Mouse (Mus musculus): ENCODE data around the gene Spry2. TPM values are rescaled to one million over a fixed set of nuclear protein-coding genes. Genes with fewer than 3 reads are reported as not detected.
A peak's percentile ranks its signal among the peaks of the same experiment; 100 is the strongest.

Spry2 gene
- polyA plus RNA-seq, 1 experiment from 2014 or later, result 56.2 TPM

DNA sequence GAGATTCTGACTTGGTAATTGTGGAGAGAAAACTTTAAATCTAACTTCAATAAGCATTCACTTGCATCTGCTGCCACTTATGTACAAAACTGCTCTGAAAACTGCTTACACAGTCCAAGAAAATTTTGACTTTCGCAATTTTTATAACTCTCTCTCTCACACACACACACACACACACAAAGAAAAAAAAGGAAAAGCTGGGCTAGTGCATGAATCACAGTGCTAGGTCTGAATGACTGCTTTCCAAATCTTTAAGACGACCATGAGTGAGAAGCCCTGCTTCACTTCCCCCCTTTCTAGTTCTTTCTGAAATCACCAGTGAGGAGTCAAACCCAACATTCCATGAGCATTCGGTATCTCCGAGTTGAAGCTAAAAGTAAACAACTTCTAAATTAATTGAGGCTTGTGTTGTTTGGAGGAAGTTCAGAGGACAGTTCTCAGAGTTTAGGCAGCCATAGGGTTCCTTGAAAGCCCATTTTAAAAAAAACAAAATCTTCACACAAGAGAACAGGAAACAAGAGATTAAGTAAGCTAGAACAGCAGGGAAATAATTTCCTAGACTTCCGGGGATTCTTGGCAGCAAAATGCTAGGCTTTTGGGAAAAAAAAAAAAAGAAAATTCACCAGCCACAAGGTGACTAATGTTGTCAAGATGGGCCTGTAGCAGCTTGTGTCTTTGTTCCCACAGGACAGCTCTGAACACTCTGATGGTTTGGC lies 5.9 kb downstream of the Spry2 start:
- WGBS, result 39% methylated on average over 5 of the region's 5 CpGs
- no peak overlapping the region for H3K9ac ChIP-seq
- H3K27ac ChIP-seq, result peak overlapping the region; percentile 54
- ATAC-seq (replicated peaks; ENCODE audit: low FRiP score), result no peak
- peaks cover 35% of the 10 kb centered on the region for H3K36me3 ChIP-seq
- H3K4me2 ChIP-seq, result no peak overlapping the region
- H3K9me3 ChIP-seq (replicated peaks), result no peaks in the 10 kb centered on the region
- H3K4me1 ChIP-seq, result peaks cover 27% of the 10 kb centered on the region
- H3K27me3 ChIP-seq, result no peaks in the 10 kb centered on the region
- H3K4me3 ChIP-seq (replicated peaks), result no peak overlapping the region

DNA sequence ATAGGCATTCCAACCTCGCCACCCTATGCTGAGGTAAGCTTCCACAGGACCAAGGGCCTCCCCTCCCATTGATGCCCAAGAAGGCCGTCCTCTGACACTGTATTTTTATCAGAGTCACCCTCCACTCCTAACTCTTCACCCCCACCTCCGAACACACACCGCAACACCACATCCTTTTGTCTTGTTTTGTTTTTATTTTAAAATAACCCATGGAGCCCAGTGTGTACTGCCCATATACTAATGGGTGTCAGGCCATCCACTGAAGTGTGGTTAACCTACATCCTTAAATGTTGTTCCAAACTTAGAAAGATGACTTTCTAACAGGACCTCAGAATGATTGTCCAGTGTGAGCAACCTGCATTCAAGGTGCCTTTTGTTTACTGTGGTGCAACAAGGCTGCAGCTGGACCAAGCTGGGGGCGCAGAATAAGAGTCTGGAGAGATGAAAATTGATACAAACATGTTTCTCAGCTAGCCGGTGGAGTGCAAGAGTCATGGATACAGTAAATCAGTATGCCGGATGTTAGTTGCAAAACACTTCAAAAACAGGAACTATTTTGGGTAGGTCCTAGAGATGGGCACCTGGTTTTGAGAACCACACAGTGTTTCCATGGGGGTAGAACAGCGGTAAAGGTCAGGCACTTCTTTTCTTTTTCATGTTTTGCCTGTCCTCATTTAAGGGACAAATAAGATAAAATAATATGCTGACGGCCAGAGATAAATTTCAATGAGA lies 9.8 kb downstream of the Spry2 start:
- Histone ChIP-seq H3K27me3 (no peaks in the 10 kb centered on the region), H3K4me1 (peaks cover 16% of the 10 kb centered on the region), H3K4me2 (no peak overlapping the region), H3K9ac (no peak overlapping the region), H3K9me3 (replicated peaks) (no peaks in the 10 kb centered on the region), H3K4me3 (replicated peaks) (no peak overlapping the region), H3K36me3 (peaks cover 27% of the 10 kb centered on the region; the same call in 1 of the 2 replicates), H3K27ac (no peak overlapping the region)
- ATAC-seq (replicated peaks; ENCODE audit: low FRiP score), result no peak
- 85% methylated on average over 9 of the region's 9 CpGs for WGBS

DNA sequence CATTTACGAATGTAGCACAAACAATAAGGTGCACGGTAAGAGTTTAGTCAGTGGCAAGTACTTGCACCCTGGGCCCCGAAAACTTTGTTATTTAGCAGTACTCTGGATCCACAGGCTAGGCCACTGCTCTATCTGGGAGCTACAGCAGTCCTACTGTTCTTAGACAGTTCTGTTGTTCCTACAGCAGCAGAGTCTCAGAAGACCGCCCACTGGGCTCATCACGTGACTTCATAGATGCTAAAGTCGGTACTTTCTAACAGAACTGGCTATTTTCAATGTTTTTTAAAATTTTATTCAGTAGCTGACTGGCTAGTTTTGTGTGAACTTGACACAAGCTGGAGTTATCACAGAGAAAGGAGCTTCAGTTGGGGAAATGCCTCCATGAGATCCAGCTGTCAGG lies 11.4 kb downstream of the Spry2 start:
- no peak for ATAC-seq (replicated peaks; ENCODE audit: low FRiP score)
- Histone ChIP-seq H3K36me3 (peaks cover 16% of the 10 kb centered on the region; the same call in 1 of the 2 replicates), H3K27ac (no peak overlapping the region), H3K9me3 (replicated peaks) (no peaks in the 10 kb centered on the region), H3K9ac (no peak overlapping the region), H3K4me2 (no peak overlapping the region), H3K27me3 (no peaks in the 10 kb centered on the region), H3K4me1 (0 out of 2 replicates have a peak, but pooled peaks cover 2% of the 10 kb centered on the region), H3K4me3 (replicated peaks) (no peak overlapping the region)
- WGBS, result 87% methylated on average over 6 of the region's 6 CpGs

DNA sequence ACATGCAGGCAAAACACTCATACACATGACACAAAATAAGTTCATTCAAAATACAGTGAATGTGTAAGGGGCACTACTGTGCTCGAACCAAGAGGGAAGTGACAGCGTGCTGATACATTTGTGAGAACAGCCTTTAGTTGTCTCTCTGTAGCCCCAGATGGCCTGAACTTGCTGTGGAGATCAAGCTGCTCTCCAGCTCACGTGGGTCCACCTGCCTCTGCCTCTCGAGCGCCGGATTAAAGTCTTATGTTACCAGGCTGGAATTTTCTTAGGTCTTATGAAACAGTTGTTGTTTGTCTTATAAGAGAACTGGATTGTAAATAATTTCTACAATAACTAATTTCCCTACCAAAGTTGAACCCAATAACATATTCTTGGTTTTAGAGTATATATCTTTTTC lies 13.4 kb downstream of the Spry2 start:
- H3K27me3 ChIP-seq, result no peaks in the 10 kb centered on the region
- WGBS, result 88% methylated on average over 6 of the region's 6 CpGs
- H3K9ac ChIP-seq, result no peak overlapping the region
- H3K4me1 ChIP-seq, result no peaks in the 10 kb centered on the region
- no peak overlapping the region for H3K4me3 ChIP-seq (replicated peaks)
- no peaks in the 10 kb centered on the region for H3K36me3 ChIP-seq
- no peaks in the 10 kb centered on the region for H3K9me3 ChIP-seq (replicated peaks)
- ATAC-seq (replicated peaks; ENCODE audit: low FRiP score), result no peak
- no peak overlapping the region for H3K27ac ChIP-seq
- no peak overlapping the region for H3K4me2 ChIP-seq

DNA sequence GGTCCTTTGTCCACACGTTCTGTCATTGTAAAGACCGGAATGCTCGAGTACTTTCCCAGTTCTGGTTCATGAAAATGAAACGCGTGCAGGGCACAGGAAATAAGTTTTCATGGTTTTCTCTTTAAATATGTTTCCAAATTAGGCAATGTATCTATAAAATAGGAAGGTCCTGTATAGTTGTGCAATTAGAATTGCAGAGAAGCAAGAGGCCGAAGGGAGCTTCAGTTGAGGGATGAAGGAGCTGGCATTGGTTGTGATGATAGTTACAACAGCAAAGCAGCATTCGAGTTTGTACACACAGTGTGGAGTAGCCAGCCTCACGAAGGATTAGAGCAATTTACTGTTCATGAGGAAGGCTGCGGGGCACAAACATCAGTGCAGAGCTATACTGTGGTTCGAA lies 18.3 kb downstream of the Spry2 start:
- no peaks in the 10 kb centered on the region for H3K27me3 ChIP-seq
- no peaks in the 10 kb centered on the region for H3K9me3 ChIP-seq (replicated peaks)
- no peak overlapping the region for H3K9ac ChIP-seq
- no peak overlapping the region for H3K4me3 ChIP-seq (replicated peaks)
- H3K4me2 ChIP-seq, result no peak overlapping the region
- 88% methylated on average over 10 of the region's 10 CpGs for WGBS
- no peaks in the 10 kb centered on the region for H3K4me1 ChIP-seq
- H3K27ac ChIP-seq, result no peak overlapping the region
- no peak for ATAC-seq (replicated peaks; ENCODE audit: low FRiP score)
- H3K36me3 ChIP-seq, result no peaks in the 10 kb centered on the region

DNA sequence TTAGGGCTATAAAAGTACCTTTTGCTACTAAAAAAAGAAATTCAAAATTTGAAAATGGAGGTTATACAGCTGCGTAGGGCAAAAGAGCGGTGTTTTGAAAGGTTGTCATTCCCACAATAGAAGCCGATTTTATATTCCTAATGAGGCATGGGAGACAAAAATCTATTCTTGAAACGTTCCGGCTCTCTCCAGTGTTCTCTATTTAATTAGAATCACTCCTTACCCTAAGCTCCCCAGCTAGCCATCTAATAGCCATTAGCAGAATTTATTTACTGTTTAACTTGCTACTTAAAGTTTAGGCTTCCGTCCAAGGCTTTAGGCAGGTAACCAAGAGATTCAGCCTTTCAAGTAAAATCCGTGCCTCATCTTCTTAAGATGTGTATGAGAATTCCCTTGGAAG lies 20.2 kb downstream of the Spry2 start:
- peaks cover 4% of the 10 kb centered on the region for H3K4me1 ChIP-seq
- WGBS, result 73% methylated on average over 7 of the region's 7 CpGs
- ATAC-seq (replicated peaks; ENCODE audit: low FRiP score), result no peak
- H3K9ac ChIP-seq, result no peak overlapping the region
- H3K4me2 ChIP-seq, result no peak overlapping the region
- no peaks in the 10 kb centered on the region for H3K36me3 ChIP-seq
- no peak overlapping the region for H3K27ac ChIP-seq
- H3K27me3 ChIP-seq, result no peaks in the 10 kb centered on the region
- H3K4me3 ChIP-seq (replicated peaks), result no peak overlapping the region
- H3K9me3 ChIP-seq (replicated peaks), result no peaks in the 10 kb centered on the region

DNA sequence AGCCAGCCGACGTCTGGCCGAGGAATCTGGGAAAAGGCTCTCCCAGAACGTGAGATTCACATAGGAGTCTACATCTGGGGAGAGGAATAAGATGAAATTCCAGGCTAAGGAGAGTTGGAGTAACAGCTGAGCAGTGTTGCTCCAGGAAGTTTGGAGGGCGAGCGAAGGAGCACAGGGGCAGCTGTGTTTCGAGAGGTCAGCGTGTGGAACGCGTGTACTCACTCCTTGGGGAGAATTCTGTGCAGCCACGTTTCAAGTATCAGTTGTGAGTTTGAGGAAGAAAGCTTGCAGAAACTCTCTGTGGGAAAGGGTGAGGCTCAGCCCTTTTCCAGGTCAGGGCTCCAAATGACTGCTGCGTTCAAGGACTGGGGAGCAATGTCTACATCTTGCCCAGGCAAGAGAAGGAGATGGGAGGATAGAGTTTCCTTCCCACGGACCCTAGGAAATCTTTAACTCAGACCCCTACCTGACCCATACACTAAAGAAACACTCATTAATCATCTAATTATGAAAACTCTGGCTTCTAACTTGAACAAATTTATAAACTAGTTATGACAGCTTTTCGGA lies 26.2 kb downstream of the Spry2 start:
- no peaks in the 10 kb centered on the region for H3K27me3 ChIP-seq
- peaks cover 14% of the 10 kb centered on the region for H3K4me1 ChIP-seq
- H3K36me3 ChIP-seq, result no peaks in the 10 kb centered on the region
- peak overlapping the region; percentile 46 for H3K4me2 ChIP-seq
- H3K9ac ChIP-seq, result no peak overlapping the region
- ATAC-seq (replicated peaks; ENCODE audit: low FRiP score), result peak; percentile 83
- H3K27ac ChIP-seq, result peak overlapping the region; percentile 92
- H3K9me3 ChIP-seq (replicated peaks), result no peaks in the 10 kb centered on the region
- 22% methylated on average over 14 of the region's 14 CpGs for WGBS
- H3K4me3 ChIP-seq (replicated peaks), result 0 out of 2 replicates have a peak overlapping the region, but pooled peaks have one; percentile 1

DNA sequence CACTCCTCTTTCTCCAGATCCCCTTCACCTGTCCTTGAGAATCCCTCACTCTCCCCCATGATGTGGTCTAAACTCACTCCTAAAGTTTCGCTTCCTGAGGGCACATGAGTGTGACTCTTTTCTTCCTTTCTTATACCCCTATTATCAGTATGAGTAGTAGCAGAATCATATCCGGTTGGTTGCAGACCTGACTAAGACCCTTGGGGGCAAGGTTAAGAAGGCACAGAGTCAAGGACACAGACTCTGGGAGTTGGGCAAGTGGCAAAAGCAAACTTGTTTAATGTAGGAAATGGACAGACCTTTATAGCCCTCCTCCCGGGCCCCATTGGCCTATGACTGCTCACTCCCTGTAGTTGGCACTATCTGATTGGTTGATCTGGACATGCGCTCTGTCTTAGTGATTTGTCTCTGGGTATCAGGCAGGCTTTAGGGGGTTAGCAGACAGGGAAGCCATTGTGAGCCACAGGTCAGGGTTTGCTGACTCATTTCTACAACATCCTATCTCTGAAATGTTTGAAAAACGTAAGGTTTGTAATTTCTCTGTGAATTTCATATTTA lies 31.2 kb downstream of the Spry2 start:
- no peak overlapping the region for H3K4me2 ChIP-seq
- 92% methylated on average over 5 of the region's 5 CpGs for WGBS
- H3K9me3 ChIP-seq (replicated peaks), result no peaks in the 10 kb centered on the region
- H3K9ac ChIP-seq, result no peak overlapping the region
- H3K27me3 ChIP-seq, result no peaks in the 10 kb centered on the region
- H3K36me3 ChIP-seq, result no peaks in the 10 kb centered on the region
- H3K27ac ChIP-seq, result no peak overlapping the region
- H3K4me3 ChIP-seq (replicated peaks), result no peak overlapping the region
- ATAC-seq (replicated peaks; ENCODE audit: low FRiP score), result no peak
- H3K4me1 ChIP-seq, result peaks cover 10% of the 10 kb centered on the region

DNA sequence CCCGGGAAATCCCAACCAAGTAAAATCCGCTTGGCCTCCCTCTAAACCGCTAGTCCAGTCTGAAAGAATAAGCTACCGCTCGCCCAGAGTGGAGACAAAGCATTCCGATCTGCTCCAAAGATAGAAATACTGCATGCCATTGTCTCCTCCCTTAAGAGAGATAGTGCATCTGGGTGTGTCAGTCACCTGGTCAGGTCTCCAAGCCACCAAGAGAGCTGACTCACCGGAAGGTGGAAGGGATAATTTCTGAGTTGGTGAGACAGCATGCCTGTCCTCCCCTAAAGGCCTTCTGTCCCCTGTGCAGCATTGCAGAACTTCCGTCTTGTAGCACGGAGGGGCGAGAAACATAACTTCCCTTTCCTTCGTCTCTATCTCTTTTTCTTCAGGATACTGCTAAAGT lies 34.4 kb downstream of the Spry2 start:
- no peak overlapping the region for H3K4me2 ChIP-seq
- ATAC-seq (replicated peaks; ENCODE audit: low FRiP score), result no peak
- H3K9me3 ChIP-seq (replicated peaks), result no peaks in the 10 kb centered on the region
- H3K27me3 ChIP-seq, result no peaks in the 10 kb centered on the region
- H3K27ac ChIP-seq, result no peak overlapping the region
- no peaks in the 10 kb centered on the region for H3K36me3 ChIP-seq
- 73% methylated on average over 11 of the region's 11 CpGs for WGBS
- H3K9ac ChIP-seq, result no peak overlapping the region
- no peak overlapping the region for H3K4me3 ChIP-seq (replicated peaks)
- 0 out of 2 replicates have a peak, but pooled peaks cover 6% of the 10 kb centered on the region for H3K4me1 ChIP-seq

DNA sequence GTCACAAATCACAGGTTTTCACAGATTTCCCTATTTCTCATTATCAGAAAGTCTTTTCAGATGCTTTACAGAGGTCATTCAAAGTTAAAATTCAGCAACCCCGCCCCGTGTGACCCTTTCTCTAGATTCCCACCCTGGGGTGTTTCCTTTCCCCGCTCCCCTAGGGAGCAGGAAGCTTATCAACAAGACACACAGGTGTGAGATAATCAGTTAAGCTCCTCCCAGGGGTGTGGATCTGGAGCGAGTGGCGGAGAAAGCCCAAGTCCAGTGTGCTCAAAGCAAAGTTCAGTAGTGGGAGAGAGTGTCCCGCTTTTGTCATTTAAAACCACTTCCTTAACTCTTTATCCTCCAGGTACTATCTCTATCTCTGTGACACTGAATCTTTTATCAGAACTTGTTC lies 35.7 kb downstream of the Spry2 start:
- Histone ChIP-seq H3K27ac (no peak overlapping the region), H3K4me1 (0 out of 2 replicates have a peak, but pooled peaks cover 6% of the 10 kb centered on the region), H3K9me3 (replicated peaks) (no peaks in the 10 kb centered on the region), H3K9ac (no peak overlapping the region), H3K36me3 (no peaks in the 10 kb centered on the region), H3K27me3 (no peaks in the 10 kb centered on the region), H3K4me3 (replicated peaks) (no peak overlapping the region), H3K4me2 (no peak overlapping the region)
- WGBS, result 59% methylated on average over 6 of the region's 6 CpGs
- no peak for ATAC-seq (replicated peaks; ENCODE audit: low FRiP score)

DNA sequence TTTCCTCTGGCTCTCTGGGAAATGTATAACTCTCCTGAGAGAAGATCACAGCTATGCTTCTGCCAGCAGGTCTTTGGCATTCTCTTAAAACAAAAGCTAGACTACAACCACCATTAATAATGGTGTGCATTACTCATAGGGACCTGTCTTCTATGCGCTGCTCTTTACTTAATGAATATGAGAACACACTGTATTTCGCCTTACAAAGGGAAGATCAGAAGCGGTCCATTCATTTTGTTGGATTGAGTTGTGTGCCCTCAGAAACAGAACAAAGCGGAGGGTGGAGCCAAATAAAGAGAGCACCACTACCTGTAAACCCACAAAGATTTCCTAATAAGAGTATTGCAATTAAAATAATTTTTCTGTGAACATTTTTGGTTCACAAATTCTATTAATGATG lies 36.3 kb downstream of the Spry2 start:
- 94% methylated on average over 4 of the region's 4 CpGs for WGBS
- H3K4me3 ChIP-seq (replicated peaks), result no peak overlapping the region
- H3K36me3 ChIP-seq, result no peaks in the 10 kb centered on the region
- H3K9ac ChIP-seq, result no peak overlapping the region
- 0 out of 2 replicates have a peak, but pooled peaks cover 6% of the 10 kb centered on the region for H3K4me1 ChIP-seq
- no peak overlapping the region for H3K4me2 ChIP-seq
- no peaks in the 10 kb centered on the region for H3K9me3 ChIP-seq (replicated peaks)
- no peak for ATAC-seq (replicated peaks; ENCODE audit: low FRiP score)
- H3K27me3 ChIP-seq, result no peaks in the 10 kb centered on the region
- H3K27ac ChIP-seq, result no peak overlapping the region

DNA sequence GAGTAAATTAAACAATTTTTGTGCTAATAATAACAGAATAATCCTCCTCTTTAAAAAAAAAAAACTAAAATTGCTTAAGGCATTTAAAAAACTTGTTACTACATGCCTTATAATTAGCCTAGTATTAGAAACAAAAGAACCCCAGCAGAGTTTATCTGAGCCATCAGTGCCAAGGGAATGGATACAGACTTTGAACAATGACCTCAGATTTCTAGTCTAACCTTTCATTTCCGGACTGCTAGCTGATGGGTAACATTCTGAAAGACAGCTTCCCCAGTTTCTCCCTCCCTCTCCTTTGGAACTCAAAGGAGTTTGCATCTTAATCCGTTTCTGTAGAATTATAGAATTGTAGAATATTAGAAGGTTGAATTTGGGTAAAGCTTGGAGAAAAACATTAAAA lies 36.7 kb downstream of the Spry2 start:
- H3K27ac ChIP-seq, result no peak overlapping the region
- H3K27me3 ChIP-seq, result no peaks in the 10 kb centered on the region
- H3K9ac ChIP-seq, result no peak overlapping the region
- 35% methylated on average over 2 of the region's 2 CpGs for WGBS
- no peaks in the 10 kb centered on the region for H3K9me3 ChIP-seq (replicated peaks)
- H3K36me3 ChIP-seq, result no peaks in the 10 kb centered on the region
- no peak for ATAC-seq (replicated peaks; ENCODE audit: low FRiP score)
- no peak overlapping the region for H3K4me2 ChIP-seq
- no peak overlapping the region for H3K4me3 ChIP-seq (replicated peaks)
- 0 out of 2 replicates have a peak, but pooled peaks cover 6% of the 10 kb centered on the region for H3K4me1 ChIP-seq

Data from kidney, embryonic 15.5 days (tissue).